Mouse (Mus musculus): ENCODE data around the gene Jmjd6.

GRCm38 (mm10) chr11:116801106-116801505 lies 42.1 kb downstream of the Jmjd6 start:
- TF ChIP-seq CTCF (IDR thresholded peaks at IDR 0.05; ENCODE audit: low read depth) (no peak), EP300 (IDR thresholded peaks at IDR 0.05; ENCODE audit: low read depth) (no peak)
